Mouse (Mus musculus) gonadal fat pad, adult 2 months (tissue): ENCODE measurements around the gene Mul1. TPM values are rescaled to one million over a fixed set of nuclear protein-coding genes. Genes with fewer than 3 reads are reported as not detected.

ENCODE experiments used
- DNase-seq: peaks from one replicate; pipeline ENCODE4 v3.0.0-alpha.2; 2012; ENCODE audit warnings: low read depth
- polyA plus RNA-seq: library from polyadenylated mRNA; depleted of rRNA; stranded (reverse); fragments of >200 nt; gene quantifications from 2 replicates; pipeline ENCODE4 v1.2.3, GENCODE M21; 2012; rRNA removed

The Mul1 gene
- polyA plus RNA-seq, 1 experiment: 19.4 TPM

GRCm38 (mm10) chr4:138461471-138461870 is 27.0 kb downstream of the Mul1 start:
- DNase-seq: no peak

- DNase-seq: no peak
Observed at GRCm38 (mm10) chr4:138462971-138463831, 28.7 kb downstream of the Mul1 start.

- no peak for DNase-seq
Observed at GRCm38 (mm10) chr4:138463832-138464487, 29.5 kb downstream of the Mul1 start.

GRCm38 (mm10) chr4:138464667-138465353 is 30.3 kb downstream of the Mul1 start:
- no peak for DNase-seq

GRCm38 (mm10) chr4:138465446-138465845 is 31.0 kb downstream of the Mul1 start:
- no peak for DNase-seq

DNA sequence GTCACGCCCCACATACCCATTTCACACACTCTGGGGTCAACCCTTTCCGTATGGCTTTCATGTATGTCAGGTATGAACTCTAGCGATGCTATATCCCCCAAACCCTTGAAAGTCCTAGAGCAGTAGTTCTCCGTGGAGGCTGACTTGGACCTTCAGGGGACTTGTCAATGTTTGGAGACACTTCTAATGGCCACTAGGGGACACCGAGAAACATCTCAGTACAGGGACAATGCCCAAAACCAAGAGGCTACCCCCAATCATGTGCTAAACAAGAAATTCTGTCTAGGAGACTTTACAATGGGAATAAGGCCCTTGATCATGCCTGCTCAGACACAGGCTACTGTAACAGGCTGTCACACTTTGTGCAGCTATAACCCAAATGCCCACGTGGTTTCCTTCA is 32.2 kb downstream of the Mul1 start:
- DNase-seq: no peak

- DNase-seq: no peak
Observed at GRCm38 (mm10) chr4:138467451-138467850, 33.0 kb downstream of the Mul1 start.

GRCm38 (mm10) chr4:138469080-138469479 is 34.6 kb downstream of the Mul1 start:
- DNase-seq: no peak

DNA sequence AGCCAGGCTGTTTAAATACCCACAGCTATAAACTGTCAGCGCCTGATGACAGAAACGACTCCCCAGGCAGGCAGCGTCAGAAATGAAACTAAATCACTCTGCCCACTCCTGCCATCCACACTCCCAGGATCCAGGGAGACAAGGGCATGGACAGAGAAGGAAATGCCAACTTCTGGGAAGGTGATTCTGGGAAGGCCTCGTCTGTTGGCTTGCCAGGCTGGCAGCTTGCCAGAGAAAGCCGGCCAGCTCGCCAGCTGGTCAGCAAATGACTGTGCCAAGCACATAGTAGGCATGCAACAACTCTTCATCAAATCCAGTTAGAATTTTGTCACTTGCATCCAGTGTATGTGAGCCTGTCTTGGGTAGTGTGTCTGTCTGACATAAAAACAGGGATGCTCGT is 36.8 kb downstream of the Mul1 start:
- no peak for DNase-seq

DNA sequence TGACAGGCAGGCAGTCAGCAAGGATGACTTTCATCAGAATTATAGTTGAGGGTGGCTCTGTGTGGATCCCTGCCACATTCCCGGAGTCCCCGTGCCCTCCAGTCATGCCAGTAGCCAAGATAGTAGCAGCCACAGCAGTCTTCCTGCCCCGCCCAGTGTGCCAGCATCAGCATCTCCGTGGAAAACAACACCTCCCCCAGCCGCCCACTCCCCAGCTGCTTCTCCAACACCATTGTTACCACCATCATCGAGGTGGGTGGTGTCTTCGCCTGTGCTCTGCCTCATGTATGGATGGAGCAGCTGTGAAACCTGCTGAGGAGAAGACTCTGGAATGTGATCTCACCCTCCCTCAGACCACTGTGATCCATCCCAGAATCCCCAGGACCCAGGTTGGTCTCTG is 45.1 kb downstream of the Mul1 start:
- no peak for DNase-seq

DNA sequence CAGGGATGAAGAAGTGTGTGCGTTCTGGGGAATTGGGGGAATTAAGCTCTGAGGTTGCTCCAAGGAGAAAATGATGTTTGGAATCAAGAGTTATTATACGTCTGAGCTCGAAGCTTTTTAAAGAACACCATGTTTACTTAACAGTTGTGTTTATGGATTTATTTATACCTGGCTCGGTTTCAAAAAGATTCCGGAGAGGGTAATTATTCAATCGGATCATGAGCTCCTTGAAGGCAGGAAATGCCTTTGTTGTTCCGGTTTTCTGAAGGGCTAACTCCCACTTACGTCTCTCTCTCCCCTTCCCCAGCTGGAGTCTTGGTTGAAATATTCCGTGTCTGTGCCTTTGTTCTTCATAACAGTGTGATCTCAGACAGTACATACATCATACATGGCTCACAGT is 46.5 kb downstream of the Mul1 start:
- no peak for DNase-seq

GRCm38 (mm10) chr4:138482721-138483120 is 48.2 kb downstream of the Mul1 start:
- DNase-seq: no peak

- no peak for DNase-seq
Observed at GRCm38 (mm10) chr4:138488241-138488640, 53.8 kb downstream of the Mul1 start.

- DNase-seq: no peak
Observed at GRCm38 (mm10) chr4:138491088-138491487, 56.6 kb downstream of the Mul1 start.

Other genes with a start within 250 kb of the Mul1 start
- 59.8 and 63.2 TPM in 2 replicates for gene Hp1bp3, start 218.4 kb upstream of the Mul1 start, polyA plus RNA-seq
- 7.9 and 8.5 TPM in 2 replicates for gene Sh2d5, start 184.3 kb upstream of the Mul1 start, polyA plus RNA-seq
- gene Kif17, start 184.2 kb upstream of the Mul1 start, polyA plus RNA-seq: 6.2 and 7.1 TPM in 2 replicates
- gene Ddost, start 129.9 kb upstream of the Mul1 start, polyA plus RNA-seq: 277 and 404 TPM in 2 replicates
- 153 and 172 TPM in 2 replicates for gene Pink1, start 108.4 kb upstream of the Mul1 start, polyA plus RNA-seq
- gene Cda, start 66.7 kb upstream of the Mul1 start, polyA plus RNA-seq: 13.4 and 14.5 TPM in 2 replicates
- not detected in 2 replicates for gene Fam43b, start 38.1 kb upstream of the Mul1 start, polyA plus RNA-seq
- 6.6 and 11.1 TPM in 2 replicates for gene Camk2n1, start 19.6 kb downstream of the Mul1 start, polyA plus RNA-seq
- 0.04 and 0.25 TPM in 2 replicates for gene Vwa5b1, start 201.2 kb downstream of the Mul1 start, polyA plus RNA-seq